Mouse (Mus musculus) R1 (cell line): ENCODE measurements around the gene Pigs.

Experiments used
- DNase-seq: peaks from one replicate; pipeline ENCODE4 v3.0.0-alpha.2; 2018; ENCODE audit warnings: low read depth, low spot score

Pigs gene

GRCm38 (mm10) chr11:78327634-78328511 lies at the start of gene Pigs:
Pigs (plus strand) TSS chr11:78328415.
- peak; percentile 97 for DNase-seq

- DNase-seq, result no peak
Observed at GRCm38 (mm10) chr11:78278853-78279252, 49.4 kb upstream of the Pigs start.

GRCm38 (mm10) chr11:78279586-78279985 lies 48.6 kb upstream of the Pigs start:
- DNase-seq, result no peak

- no peak for DNase-seq
Observed at GRCm38 (mm10) chr11:78289146-78289763, 39.0 kb upstream of the Pigs start.

GRCm38 (mm10) chr11:78290654-78291053 lies 37.6 kb upstream of the Pigs start, which contains the start of gene BC030499:
BC030499 (plus strand) TSS chr11:78290841.
- DNase-seq, result no peak

GRCm38 (mm10) chr11:78294585-78294984 lies 33.6 kb upstream of the Pigs start:
- DNase-seq, result no peak

- DNase-seq, result no peak
Observed at GRCm38 (mm10) chr11:78300917-78301316, 27.3 kb upstream of the Pigs start.

GRCm38 (mm10) chr11:78301357-78302084 lies 26.7 kb upstream of the Pigs start, which contains the start of gene Spag5:
Spag5 (plus strand) TSS chr11:78301529.
- DNase-seq, result peak; percentile 93

- DNase-seq, result no peak
Observed at GRCm38 (mm10) chr11:78305272-78305671, 22.9 kb upstream of the Pigs start.

- no peak for DNase-seq
Observed at GRCm38 (mm10) chr11:78310861-78311511, 17.2 kb upstream of the Pigs start.

- no peak for DNase-seq
Observed at GRCm38 (mm10) chr11:78313662-78314061, 14.6 kb upstream of the Pigs start.

- no peak for DNase-seq
Observed at GRCm38 (mm10) chr11:78318411-78318810, 9.8 kb upstream of the Pigs start.

GRCm38 (mm10) chr11:78322076-78322831 lies 6.0 kb upstream of the Pigs start:
- no peak for DNase-seq

GRCm38 (mm10) chr11:78322860-78323259 lies 5.4 kb upstream of the Pigs start, which contains the start of gene Aldoc:
Aldoc (plus strand) TSS chr11:78322968.
- peak; percentile 97 for DNase-seq

GRCm38 (mm10) chr11:78324000-78324785 lies 4.0 kb upstream of the Pigs start:
- DNase-seq, result no peak

GRCm38 (mm10) chr11:78324965-78325364 lies 3.2 kb upstream of the Pigs start:
- no peak for DNase-seq

- no peak for DNase-seq
Observed at GRCm38 (mm10) chr11:78327215-78327614, 1.0 kb upstream of the Pigs start.

GRCm38 (mm10) chr11:78328512-78329056 lies 369 bp downstream of the Pigs start:
- DNase-seq, result no peak

- DNase-seq, result peak; percentile 57
Observed at GRCm38 (mm10) chr11:78332676-78333075, 4.5 kb downstream of the Pigs start.

- no peak for DNase-seq
Observed at GRCm38 (mm10) chr11:78333992-78334391, 5.8 kb downstream of the Pigs start.
